Mouse (Mus musculus): ENCODE data around the gene Pi4ka. TPM values are rescaled to one million over a fixed set of nuclear protein-coding genes. Genes with fewer than 3 reads are reported as not detected.

The Pi4ka gene
- total RNA-seq, 1 experiment, result 42.5 TPM

- in situ Hi-C loops (cut with MboI; ENCODE audit: low sequenced_read_pairs in 2 of 2, unreplicated experiment in 2 of 2), result no loop called here
- DNase-seq (ENCODE audit: low read depth, low spot score), result no peak
- Histone ChIP-seq H3K9ac (ENCODE audit: insufficient read depth, low read depth, low read length, poor library complexity, severe bottlenecking) (no peak overlapping the region; the same call in 1 of the 2 replicates), H3K9me3 (ENCODE audit: control insufficient read depth, insufficient read depth, low read depth, low read length) (no peaks in the 10 kb centered on the region), H3K27ac (ENCODE audit: insufficient read depth, low read depth, low read length, poor library complexity, severe bottlenecking) (peak overlapping the region; percentile 76), H3K4me1 (ENCODE audit: control insufficient read depth in 2 of 2, insufficient read depth in 2 of 2, low read length in 2 of 2, poor library complexity in 1 of 2) (peaks cover 29 to 54% of the 10 kb centered on the region in 2 experiments), H3K36me3 (ENCODE audit: control insufficient read depth, insufficient read depth, low read length, poor library complexity, severe bottlenecking) (peaks cover 11% of the 10 kb centered on the region), H3K4me3 (ENCODE audit: insufficient read depth in 1 of 2, low read depth in 1 of 2, low read length in 2 of 2, poor library complexity in 1 of 2, severe bottlenecking in 1 of 2) (no peak overlapping the region)
- TF ChIP-seq CHD2 (IDR thresholded peaks at IDR 0.05; ENCODE audit: low read depth, low read length) (no peak), ZNF384 (IDR thresholded peaks at IDR 0.05; ENCODE audit: low read depth, low read length) (no peak), MAFK (IDR thresholded peaks at IDR 0.05; ENCODE audit: insufficient read depth, low read depth, low read length) (no peak), HCFC1 (IDR thresholded peaks at IDR 0.05; ENCODE audit: borderline replicate concordance, insufficient read depth, low read length) (no peak), ZC3H11A (IDR thresholded peaks at IDR 0.05; ENCODE audit: borderline replicate concordance, low read depth, low read length) (no peak)
These were observed 154.6 kb downstream of the Pi4ka start for GRCm38 (mm10) chr16:17251539-17251938.

GRCm38 (mm10) chr16:17249135-17249534 is 157.0 kb downstream of the Pi4ka start:
- Histone ChIP-seq H3K4me3 (ENCODE audit: insufficient read depth in 1 of 2, low read depth in 1 of 2, low read length in 2 of 2, poor library complexity in 1 of 2, severe bottlenecking in 1 of 2) (no peak overlapping the region), H3K9me3 (ENCODE audit: control insufficient read depth, insufficient read depth, low read depth, low read length) (no peaks in the 10 kb centered on the region), H3K27ac (ENCODE audit: insufficient read depth, low read depth, low read length, poor library complexity, severe bottlenecking) (0 out of 2 replicates have a peak overlapping the region, but pooled peaks have one; percentile 48), H3K36me3 (ENCODE audit: control insufficient read depth, insufficient read depth, low read length, poor library complexity, severe bottlenecking) (no peaks in the 10 kb centered on the region), H3K4me1 (ENCODE audit: control insufficient read depth in 2 of 2, insufficient read depth in 2 of 2, low read length in 2 of 2, poor library complexity in 1 of 2) (peaks cover 44 to 62% of the 10 kb centered on the region in 2 experiments), H3K9ac (ENCODE audit: insufficient read depth, low read depth, low read length, poor library complexity, severe bottlenecking) (no peak overlapping the region)
- TF ChIP-seq HCFC1 (IDR thresholded peaks at IDR 0.05; ENCODE audit: borderline replicate concordance, insufficient read depth, low read length), result no peak
- no peak for TF ChIP-seq CHD2 (IDR thresholded peaks at IDR 0.05; ENCODE audit: low read depth, low read length)
- no peak for TF ChIP-seq MAFK (IDR thresholded peaks at IDR 0.05; ENCODE audit: insufficient read depth, low read depth, low read length)
- TF ChIP-seq ZC3H11A (IDR thresholded peaks at IDR 0.05; ENCODE audit: borderline replicate concordance, low read depth, low read length), result no peak
- TF ChIP-seq ZNF384 (IDR thresholded peaks at IDR 0.05; ENCODE audit: low read depth, low read length), result no peak
- no peak for DNase-seq (ENCODE audit: low read depth, low spot score)
- in situ Hi-C loops (cut with MboI; ENCODE audit: low sequenced_read_pairs in 2 of 2, unreplicated experiment in 2 of 2), result no loop called here

DNA sequence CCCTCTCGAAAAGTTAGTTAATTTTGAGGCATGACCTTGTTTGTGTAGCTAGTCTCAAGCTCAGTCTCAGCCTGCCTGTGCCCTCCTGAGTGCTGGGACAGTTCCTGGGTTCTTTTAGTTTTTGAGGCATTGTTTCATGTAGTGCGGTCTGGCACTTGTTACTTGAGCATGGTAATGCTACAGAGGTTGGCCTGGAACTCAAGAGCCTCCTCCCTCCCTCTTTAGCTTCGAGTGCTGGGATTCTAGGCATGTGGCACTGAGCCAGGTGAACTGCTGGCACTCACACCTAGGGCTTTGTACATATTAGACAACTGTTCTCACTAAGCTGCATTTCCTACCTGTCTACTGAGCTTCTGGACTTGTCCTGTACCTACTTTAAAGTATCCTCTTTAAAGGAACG is 158.4 kb downstream of the Pi4ka start:
- no peak for TF ChIP-seq ZNF384 (IDR thresholded peaks at IDR 0.05; ENCODE audit: low read depth, low read length)
- no peak for TF ChIP-seq CHD2 (IDR thresholded peaks at IDR 0.05; ENCODE audit: low read depth, low read length)
- no peak for TF ChIP-seq ZC3H11A (IDR thresholded peaks at IDR 0.05; ENCODE audit: borderline replicate concordance, low read depth, low read length)
- TF ChIP-seq MAFK (IDR thresholded peaks at IDR 0.05; ENCODE audit: insufficient read depth, low read depth, low read length), result no peak
- no peak for TF ChIP-seq HCFC1 (IDR thresholded peaks at IDR 0.05; ENCODE audit: borderline replicate concordance, insufficient read depth, low read length)
- H3K9ac ChIP-seq (ENCODE audit: insufficient read depth, low read depth, low read length, poor library complexity, severe bottlenecking), result no peak overlapping the region; the same call in 1 of the 2 replicates
- H3K9me3 ChIP-seq (ENCODE audit: control insufficient read depth, insufficient read depth, low read depth, low read length), result no peaks in the 10 kb centered on the region
- H3K27ac ChIP-seq (ENCODE audit: insufficient read depth, low read depth, low read length, poor library complexity, severe bottlenecking), result no peak overlapping the region
- DNase-seq (ENCODE audit: low read depth, low spot score), result no peak
- H3K4me1 ChIP-seq (ENCODE audit: control insufficient read depth in 2 of 2, insufficient read depth in 2 of 2, low read length in 2 of 2, poor library complexity in 1 of 2), result peaks cover 39 to 56% of the 10 kb centered on the region in 2 experiments
- no peaks in the 10 kb centered on the region for H3K36me3 ChIP-seq (ENCODE audit: control insufficient read depth, insufficient read depth, low read length, poor library complexity, severe bottlenecking)
- no peak overlapping the region for H3K4me3 ChIP-seq (ENCODE audit: insufficient read depth in 1 of 2, low read depth in 1 of 2, low read length in 2 of 2, poor library complexity in 1 of 2, severe bottlenecking in 1 of 2)
- in situ Hi-C loops (cut with MboI; ENCODE audit: low sequenced_read_pairs in 2 of 2, unreplicated experiment in 2 of 2), result no loop called here

DNA sequence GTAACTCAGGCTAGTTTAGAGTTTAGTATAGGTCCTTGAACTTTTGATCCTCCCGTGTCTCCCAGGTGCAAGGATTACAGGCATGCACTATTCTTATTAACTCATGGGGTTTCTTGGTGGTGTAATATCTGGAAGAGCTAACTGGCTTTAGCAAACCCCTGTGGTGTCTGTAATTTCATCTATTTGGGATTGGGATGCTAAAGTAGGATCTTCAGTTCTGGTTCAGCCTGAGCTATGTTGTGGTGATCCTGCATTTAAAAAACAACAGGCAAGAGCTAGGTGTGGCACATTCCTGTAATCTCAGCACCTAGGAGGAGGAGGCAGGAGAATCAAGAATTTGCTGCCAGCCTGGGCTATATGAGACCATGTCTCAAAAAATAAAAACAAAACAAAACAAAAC is 161.1 kb downstream of the Pi4ka start:
- no peak for DNase-seq (ENCODE audit: low read depth, low spot score)
- in situ Hi-C loops (cut with MboI; ENCODE audit: low sequenced_read_pairs in 2 of 2, unreplicated experiment in 2 of 2), result no loop called here
- TF ChIP-seq HCFC1 (IDR thresholded peaks at IDR 0.05; ENCODE audit: borderline replicate concordance, insufficient read depth, low read length) (no peak), MAFK (IDR thresholded peaks at IDR 0.05; ENCODE audit: insufficient read depth, low read depth, low read length) (no peak), ZC3H11A (IDR thresholded peaks at IDR 0.05; ENCODE audit: borderline replicate concordance, low read depth, low read length) (no peak), CHD2 (IDR thresholded peaks at IDR 0.05; ENCODE audit: low read depth, low read length) (no peak), ZNF384 (IDR thresholded peaks at IDR 0.05; ENCODE audit: low read depth, low read length) (no peak)

More for the DNA sequence above, 161.1 kb downstream of the Pi4ka start:
- Histone ChIP-seq H3K4me3 (ENCODE audit: insufficient read depth in 1 of 2, low read depth in 1 of 2, low read length in 2 of 2, poor library complexity in 1 of 2, severe bottlenecking in 1 of 2) (peak overlapping the region in 1 of 2 experiments; percentile 11; a peak in 1 of 4 replicates), H3K9me3 (ENCODE audit: control insufficient read depth, insufficient read depth, low read depth, low read length) (no peaks in the 10 kb centered on the region), H3K9ac (ENCODE audit: insufficient read depth, low read depth, low read length, poor library complexity, severe bottlenecking) (peak overlapping the region; percentile 14; the same call in 1 of the 2 replicates), H3K4me1 (ENCODE audit: control insufficient read depth in 2 of 2, insufficient read depth in 2 of 2, low read length in 2 of 2, poor library complexity in 1 of 2) (peaks cover 35 to 44% of the 10 kb centered on the region in 2 experiments), H3K36me3 (ENCODE audit: control insufficient read depth, insufficient read depth, low read length, poor library complexity, severe bottlenecking) (no peaks in the 10 kb centered on the region), H3K27ac (ENCODE audit: insufficient read depth, low read depth, low read length, poor library complexity, severe bottlenecking) (peak overlapping the region; percentile 90)
